Mouse (Mus musculus): ENCODE results near the gene Med17. TPM values are rescaled to one million over a fixed set of nuclear protein-coding genes. Genes with fewer than 3 reads are reported as not detected.

The Med17 gene
- total RNA-seq, 4 experiments from 2014 or later, result 38.4 to 41.2 (median 39.5) TPM

- DNase-seq (ENCODE audit: low spot score in 2 of 2), result no peak
Observed at GRCm38 (mm10) chr9:15238297-15238990, 41.3 kb downstream of the Med17 start.

GRCm38 (mm10) chr9:15237516-15238296, 42.0 kb downstream of the Med17 start:
- no peak for DNase-seq (ENCODE audit: low spot score in 2 of 2)

- DNase-seq (ENCODE audit: low spot score in 2 of 2), result no peak
Observed at GRCm38 (mm10) chr9:15235986-15236385, 43.7 kb downstream of the Med17 start.

GRCm38 (mm10) chr9:15233604-15234003, 46.1 kb downstream of the Med17 start:
- DNase-seq (ENCODE audit: low spot score in 2 of 2), result no peak

GRCm38 (mm10) chr9:15232445-15232844, 47.3 kb downstream of the Med17 start:
- DNase-seq (ENCODE audit: low spot score in 2 of 2), result no peak

GRCm38 (mm10) chr9:15224912-15225311, 54.8 kb downstream of the Med17 start:
- no peak for DNase-seq (ENCODE audit: low spot score in 2 of 2)

- DNase-seq (ENCODE audit: low spot score in 2 of 2), result no peak
Observed at GRCm38 (mm10) chr9:15213695-15214094, 66.0 kb downstream of the Med17 start.

GRCm38 (mm10) chr9:15211876-15212275, 67.9 kb downstream of the Med17 start:
- no peak for DNase-seq (ENCODE audit: low spot score in 2 of 2)

Small RNA genes within 50 kb of the gene (microRNA-seq; reads per million reads assigned to microRNA genes)
- gene Gm49349, result 0 reads per million in 2 experiments
- 0 reads per million in 2 experiments for gene mmu-mir-7650

Other genes starting within 250 kb of the Med17 start
- 10 to 100 TPM; 18.3 to 24.0 (median 22.9) TPM for gene Panx1, start 234.5 kb downstream of the Med17 start, total RNA-seq (2022)
- not detected for gene Hephl1, start 167.8 kb downstream of the Med17 start, total RNA-seq (2022)
- gene Vstm5, start 40.9 kb downstream of the Med17 start, total RNA-seq (2022), result 1 to 10 TPM; 6.1 to 8.6 (median 6.3) TPM
- gene Taf1d, start 26.3 kb upstream of the Med17 start, total RNA-seq (2022), result 10 to 100 TPM; 33.5 to 41.3 (median 37.2) TPM
- 10 to 100 TPM; 17.3 to 28.3 (median 25.1) TPM for gene 4931406C07Rik, start 26.5 kb upstream of the Med17 start, total RNA-seq (2022)
- gene Cep295, start 77.9 kb upstream of the Med17 start, total RNA-seq (2022), result 10 to 100 TPM; 25.5 to 28.8 (median 26.0) TPM
- gene Smco4, start 213.5 kb upstream of the Med17 start, total RNA-seq (2022), result 1 to 10 TPM; 6.6 to 9.6 (median 8.9) TPM